Mouse (Mus musculus): ENCODE results near the gene Pnpla3.
A peak's percentile ranks its signal among the peaks of the same experiment; 100 is the strongest.
"Not testable (repeated sequence)": the region's sequence is repeated elsewhere in the genome, so short reads cannot be mapped to it uniquely, and the experiment has no call there.

The Pnpla3 gene

GRCm38 (mm10) chr15:84167600-84167999 lies at the start of gene Pnpla3:
Gene Pnpla3 (plus strand): TSS chr15:84167837.
- peak; percentile 96 for DNase-seq (ENCODE audit: low read depth, low spot score)

DNA sequence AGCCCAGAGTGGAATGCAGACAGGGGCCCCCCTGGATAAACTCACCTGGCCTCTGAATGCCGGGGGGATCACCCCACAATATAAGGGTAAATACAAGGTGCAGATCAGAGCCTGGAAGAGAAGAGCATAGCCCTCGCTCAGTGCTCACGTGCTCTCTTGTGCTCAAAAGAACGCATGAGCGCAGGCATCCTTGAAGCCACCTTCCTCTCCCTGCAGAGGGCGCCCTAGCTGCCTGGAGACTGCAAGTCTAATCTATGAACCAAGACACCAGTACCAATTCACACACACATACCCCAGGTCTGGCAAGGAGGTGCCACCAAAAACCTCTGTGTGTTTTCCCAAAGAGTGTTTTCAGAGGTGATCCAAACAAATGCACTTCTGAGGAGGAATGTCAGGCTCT lies 47.0 kb upstream of the Pnpla3 start:
- DNase-seq (ENCODE audit: low read depth, low spot score) = peak; percentile 49

- DNase-seq (ENCODE audit: low read depth, low spot score) = no peak
These were observed 46.6 kb upstream of the Pnpla3 start for GRCm38 (mm10) chr15:84121036-84121435.

DNA sequence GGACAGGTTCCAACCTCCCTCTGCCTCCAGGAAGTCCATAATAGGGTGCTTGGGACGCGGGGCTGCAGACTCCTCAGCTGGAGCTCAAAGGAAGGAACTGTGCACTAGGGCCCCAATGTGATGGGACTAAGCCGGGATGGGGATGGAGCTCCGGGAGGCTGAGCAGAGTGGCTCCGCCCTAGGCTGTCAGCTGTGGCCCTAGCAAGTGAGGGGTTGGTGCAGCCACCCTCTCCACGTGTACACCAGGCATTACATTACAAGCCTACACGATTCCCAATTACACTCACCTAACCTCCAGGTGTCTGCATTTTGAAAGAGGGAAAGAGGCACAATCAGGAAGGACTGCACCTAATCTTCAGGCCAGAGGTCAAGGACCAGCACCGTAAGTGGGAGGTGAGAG lies 44.6 kb upstream of the Pnpla3 start, which contains the start of gene Pnpla5:
Gene Pnpla5, minus strand, starts transcription at position 101 of the 400 bp plus-strand sequence.
- DNase-seq (ENCODE audit: low read depth, low spot score) = no peak

DNA sequence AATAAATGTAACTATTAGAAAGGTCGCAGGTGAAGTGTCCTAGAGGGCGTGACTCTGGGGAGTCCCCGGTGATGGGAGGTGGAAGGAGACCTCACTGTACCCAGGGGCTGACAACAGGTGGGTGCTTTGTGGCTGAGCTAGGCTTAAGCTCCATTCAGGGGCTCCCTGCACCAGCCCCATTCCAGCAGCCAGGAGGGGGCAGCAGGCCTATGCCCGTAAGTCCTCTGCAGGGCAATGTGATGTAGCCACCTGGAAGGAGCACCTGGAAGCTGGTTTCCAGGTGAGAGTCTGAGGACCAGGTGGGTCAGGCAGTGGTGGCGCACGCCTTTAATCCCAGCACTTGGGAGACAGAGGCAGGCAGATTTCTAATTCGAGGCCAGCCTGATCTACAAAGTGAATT lies 43.6 kb upstream of the Pnpla3 start:
- DNase-seq (ENCODE audit: low read depth, low spot score) = no peak

DNA sequence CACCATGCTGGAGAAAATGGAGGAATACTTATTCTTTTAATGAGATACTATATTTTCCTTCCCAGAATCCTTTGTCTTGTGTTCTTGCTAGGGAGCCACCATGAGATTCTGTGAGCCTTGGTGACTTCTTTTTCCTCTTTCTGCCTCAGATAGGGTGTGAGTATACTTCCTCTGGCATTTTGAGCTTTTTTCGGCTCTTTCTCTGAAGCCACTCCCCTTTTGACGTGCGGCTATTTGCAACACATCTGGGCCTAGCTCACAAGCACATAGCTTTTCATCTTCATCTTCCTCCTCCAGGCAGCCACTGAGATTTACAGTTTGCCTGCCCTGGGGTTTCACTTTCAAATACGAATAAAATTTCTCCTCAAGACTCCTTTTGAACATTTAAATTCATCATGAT lies 41.2 kb upstream of the Pnpla3 start:
- no peak for DNase-seq (ENCODE audit: low read depth, low spot score)

- DNase-seq (ENCODE audit: low read depth, low spot score) = no peak
These were observed 40.8 kb upstream of the Pnpla3 start for GRCm38 (mm10) chr15:84126871-84127270.

DNA sequence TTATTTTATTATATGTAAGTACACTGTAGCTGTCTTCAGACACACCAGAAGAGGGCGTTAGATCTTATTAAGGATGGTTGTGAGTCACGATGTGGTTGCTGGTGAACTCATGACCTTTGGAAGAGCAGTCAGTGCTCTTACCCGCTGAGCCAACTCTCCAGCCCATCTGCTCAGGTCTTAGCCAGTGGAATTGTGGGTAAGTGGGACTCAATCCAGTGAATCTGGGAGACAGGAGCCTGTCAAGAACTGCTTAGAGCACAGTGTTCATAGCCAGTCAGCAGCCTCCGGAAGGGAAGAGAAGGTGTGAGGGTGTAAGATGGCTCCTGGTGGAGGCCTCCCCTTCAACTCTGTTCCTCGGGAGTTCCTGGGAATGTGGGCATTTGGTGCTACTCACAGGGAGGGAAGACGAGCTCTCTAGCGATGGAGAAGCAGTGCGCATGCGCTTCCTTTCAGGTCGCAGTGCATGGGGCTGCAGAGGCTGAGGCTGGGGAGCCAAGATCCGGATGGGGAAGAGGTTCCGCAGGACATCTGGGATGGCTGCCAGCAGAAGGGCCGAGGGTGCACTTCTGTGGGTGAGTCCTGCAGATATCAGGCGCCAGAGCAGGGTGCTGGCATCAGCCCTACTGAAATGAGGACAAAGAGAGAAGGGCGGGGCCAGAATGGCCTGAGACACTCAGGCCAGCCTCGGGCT lies 36.4 kb upstream of the Pnpla3 start:
- DNase-seq (ENCODE audit: low read depth, low spot score) = no peak

GRCm38 (mm10) chr15:84131971-84132370 lies 35.7 kb upstream of the Pnpla3 start:
- no peak for DNase-seq (ENCODE audit: low read depth, low spot score)

DNA sequence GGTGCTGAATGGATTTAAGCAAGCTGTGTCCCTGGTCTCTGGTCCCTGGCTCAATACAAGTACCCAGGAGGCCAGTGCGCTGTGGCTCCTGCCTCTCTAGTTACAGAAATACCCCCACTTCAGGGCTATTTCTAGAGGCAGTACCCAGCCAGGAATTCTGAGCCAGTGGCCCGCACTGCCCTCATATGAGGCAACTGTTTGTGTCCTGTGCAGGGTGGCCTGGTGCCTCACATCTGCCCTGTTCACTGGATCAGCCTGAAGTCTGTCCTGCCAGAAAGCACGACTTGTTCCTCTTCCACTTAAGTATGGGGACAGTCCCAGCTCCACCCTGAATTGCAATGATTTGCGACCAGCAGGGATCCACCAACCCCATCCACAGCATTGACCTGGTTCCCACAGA lies 34.2 kb upstream of the Pnpla3 start:
- DNase-seq (ENCODE audit: low read depth, low spot score) = no peak

DNA sequence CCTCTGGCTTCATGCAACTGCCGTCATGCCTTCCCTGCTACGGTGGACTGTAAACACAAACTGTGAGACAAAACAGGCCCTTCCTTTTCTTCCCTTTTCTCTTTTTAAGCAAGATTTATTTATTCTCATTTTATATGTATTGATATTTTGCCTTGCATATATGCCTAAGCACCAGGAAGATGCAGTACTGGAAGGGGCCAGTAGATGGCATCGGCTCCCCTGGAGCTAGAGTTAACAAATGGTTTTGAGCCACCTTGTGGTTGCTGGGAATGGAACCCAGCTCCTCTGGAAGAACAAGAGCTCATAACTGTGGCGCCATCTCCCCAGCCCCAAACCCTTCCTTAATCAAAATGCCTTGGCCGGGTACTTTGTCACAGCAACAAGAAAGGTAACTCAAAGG lies 32.2 kb upstream of the Pnpla3 start:
- peak; percentile 56 for DNase-seq (ENCODE audit: low read depth, low spot score)

GRCm38 (mm10) chr15:84136473-84137415 lies 30.9 kb upstream of the Pnpla3 start:
- peak; percentile 33 for DNase-seq (ENCODE audit: low read depth, low spot score)

DNA sequence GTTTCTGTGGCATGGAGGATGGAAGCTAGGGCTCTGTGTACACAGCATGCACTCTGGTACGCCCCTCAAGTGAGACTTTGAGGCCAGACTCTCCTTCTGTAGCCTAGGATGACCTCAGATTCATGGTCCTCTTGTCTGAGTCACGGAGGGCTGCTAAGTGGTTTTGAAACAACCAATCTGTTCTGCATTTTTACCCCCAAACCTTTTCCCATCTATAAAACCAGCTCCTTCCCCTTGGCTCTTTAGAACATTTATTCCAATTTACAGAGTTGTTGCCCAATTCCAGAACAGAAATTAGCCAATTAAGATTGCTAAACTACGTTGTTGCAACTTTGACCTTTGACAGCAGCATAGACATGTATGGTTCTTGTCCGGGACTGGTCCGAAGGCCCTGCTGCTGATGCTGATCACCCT lies 28.0 kb upstream of the Pnpla3 start:
- DNase-seq (ENCODE audit: low read depth, low spot score) = no peak

DNA sequence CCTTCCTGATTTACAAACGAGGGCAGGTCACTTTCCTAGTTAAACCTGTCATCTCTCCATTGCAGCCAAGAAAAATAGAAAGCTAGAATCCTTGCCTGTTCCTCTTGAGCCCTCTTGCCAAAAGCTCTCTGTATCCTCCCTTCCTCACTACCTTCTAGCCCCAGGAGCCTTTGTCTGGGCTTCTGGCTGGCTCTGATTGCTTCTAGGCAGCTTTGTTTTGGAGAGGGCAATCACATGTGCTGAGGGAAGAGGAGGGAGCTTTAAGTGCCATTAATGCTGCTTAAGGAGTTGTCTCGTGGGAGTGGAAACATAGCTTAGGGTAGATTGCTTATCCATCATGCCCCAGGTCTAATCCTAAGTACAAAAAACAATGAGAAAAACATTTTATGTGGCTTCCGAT lies 27.5 kb upstream of the Pnpla3 start:
- DNase-seq (ENCODE audit: low read depth, low spot score) = no peak

- no peak for DNase-seq (ENCODE audit: low read depth, low spot score)
These were observed 26.7 kb upstream of the Pnpla3 start for GRCm38 (mm10) chr15:84140929-84141328.

GRCm38 (mm10) chr15:84156158-84156557 lies 11.5 kb upstream of the Pnpla3 start:
- no peak for DNase-seq (ENCODE audit: low read depth, low spot score)

DNA sequence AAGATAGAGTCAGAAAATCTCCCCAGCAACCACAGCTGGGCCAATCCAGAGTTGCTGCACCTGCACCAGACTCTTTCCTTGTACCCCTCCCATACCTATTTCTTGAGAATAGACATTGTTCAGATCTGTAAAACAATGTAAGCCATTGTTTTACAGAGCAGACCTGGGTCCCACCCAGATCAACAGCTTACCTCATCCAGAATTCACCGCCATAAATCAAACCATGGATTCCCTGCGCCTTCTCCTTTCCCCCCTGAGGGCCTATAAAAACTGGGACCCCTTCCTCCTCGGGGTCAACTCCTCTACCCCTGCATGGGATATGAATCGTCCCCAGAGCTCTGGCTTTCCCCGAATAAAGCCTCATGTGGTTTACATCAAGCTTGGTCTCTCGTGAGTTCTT lies 10.1 kb upstream of the Pnpla3 start:
- not testable (repeated sequence) for DNase-seq (ENCODE audit: low read depth, low spot score)

- no peak for DNase-seq (ENCODE audit: low read depth, low spot score)
These were observed 5.8 kb upstream of the Pnpla3 start for GRCm38 (mm10) chr15:84161871-84162270.

DNA sequence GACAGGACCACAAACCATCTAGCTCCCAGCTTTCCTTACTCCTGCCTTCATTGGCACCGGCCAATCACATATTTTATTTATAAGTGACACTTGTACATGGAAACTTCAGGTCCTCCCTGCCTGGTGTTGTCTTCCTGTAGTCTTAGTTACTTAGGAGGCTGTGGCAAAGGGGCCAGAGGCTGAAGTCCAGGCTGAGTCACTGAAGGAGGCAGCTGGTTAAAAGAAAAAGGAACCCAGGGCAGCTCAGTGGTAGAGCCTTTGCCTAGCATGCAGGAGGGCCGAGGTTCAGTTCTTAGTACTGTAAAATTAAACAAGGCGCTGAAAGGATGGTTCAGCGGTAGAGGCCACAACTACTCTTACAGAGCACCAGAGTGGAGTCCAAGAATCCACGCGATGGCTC lies 819 bp upstream of the Pnpla3 start:
- no peak for DNase-seq (ENCODE audit: low read depth, low spot score)

DNA sequence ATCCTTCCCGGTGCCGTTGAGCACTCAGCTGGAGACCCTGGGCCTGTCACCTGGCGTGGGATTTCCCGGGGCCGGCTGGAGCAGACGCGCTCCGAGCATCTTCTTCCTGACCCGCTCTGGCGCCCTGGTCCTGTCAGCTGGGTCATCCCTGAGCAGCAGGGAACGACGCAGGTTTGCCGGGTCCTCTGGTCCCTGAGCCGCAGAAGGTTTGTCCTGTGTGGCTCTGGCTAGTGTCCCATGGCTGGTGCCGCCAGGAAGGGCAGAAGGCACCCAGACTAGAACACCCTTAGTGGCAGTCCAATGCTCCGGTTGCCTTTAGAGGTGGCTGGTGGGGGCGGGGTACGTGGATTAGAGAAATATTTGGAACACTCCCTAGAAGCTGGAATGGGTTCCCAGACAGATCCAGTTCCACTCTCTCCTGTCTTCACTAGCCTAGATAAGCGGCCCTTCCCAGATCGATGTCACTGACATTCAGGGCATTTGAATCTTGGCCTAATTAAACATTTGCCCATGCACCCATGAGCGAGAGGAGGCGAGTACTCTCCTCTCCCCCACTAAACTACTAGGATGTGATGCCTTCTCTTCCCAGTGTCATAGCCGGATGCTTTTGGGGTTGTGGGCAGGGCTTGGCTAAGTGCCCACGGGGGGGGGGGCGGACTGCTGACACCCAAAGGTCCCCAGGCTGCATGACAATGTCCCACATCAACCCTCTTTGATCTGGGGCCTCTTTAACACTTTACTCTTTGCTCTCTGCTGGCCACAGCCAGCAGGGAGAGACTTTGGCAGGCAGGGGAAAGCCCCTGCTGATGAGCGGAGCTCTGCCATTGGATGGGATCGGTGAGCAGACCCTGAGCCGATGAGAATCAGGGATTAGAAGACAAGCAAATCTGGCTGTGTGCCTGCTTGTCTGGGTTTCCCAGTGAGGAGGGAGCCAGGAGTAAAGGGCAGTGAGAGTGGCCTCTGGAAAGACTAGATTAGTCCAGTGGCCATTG lies 829 bp downstream of the Pnpla3 start:
- peak; percentile 23 for DNase-seq (ENCODE audit: low read depth, low spot score)

DNA sequence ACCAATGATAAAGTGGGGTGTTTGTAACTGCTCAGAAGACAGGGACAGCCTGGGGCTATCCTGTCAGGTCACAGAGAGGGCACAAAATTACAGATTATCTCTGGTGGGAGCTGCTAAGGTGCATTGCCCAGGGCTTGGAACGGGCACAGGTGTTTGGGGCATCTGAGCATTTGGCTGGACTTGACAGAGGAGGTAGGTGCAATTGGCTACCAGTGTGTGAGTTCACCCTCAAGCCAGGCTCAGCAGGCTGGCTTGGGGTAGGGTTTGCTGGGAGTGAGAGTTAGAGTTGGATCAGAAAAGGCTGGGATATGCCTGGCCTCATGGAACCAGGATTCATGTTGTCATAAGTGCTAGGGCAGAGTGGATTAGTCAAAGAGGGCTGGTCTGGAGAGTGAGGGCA lies 1.9 kb downstream of the Pnpla3 start:
- no peak for DNase-seq (ENCODE audit: low read depth, low spot score)

GRCm38 (mm10) chr15:84171166-84171565 lies 3.5 kb downstream of the Pnpla3 start:
- DNase-seq (ENCODE audit: low read depth, low spot score) = no peak

Data from mesoderm, embryonic 11.5 days (tissue).